ENCODE assay signal across 10 mouse cellular contexts in the genomic region with DNA sequence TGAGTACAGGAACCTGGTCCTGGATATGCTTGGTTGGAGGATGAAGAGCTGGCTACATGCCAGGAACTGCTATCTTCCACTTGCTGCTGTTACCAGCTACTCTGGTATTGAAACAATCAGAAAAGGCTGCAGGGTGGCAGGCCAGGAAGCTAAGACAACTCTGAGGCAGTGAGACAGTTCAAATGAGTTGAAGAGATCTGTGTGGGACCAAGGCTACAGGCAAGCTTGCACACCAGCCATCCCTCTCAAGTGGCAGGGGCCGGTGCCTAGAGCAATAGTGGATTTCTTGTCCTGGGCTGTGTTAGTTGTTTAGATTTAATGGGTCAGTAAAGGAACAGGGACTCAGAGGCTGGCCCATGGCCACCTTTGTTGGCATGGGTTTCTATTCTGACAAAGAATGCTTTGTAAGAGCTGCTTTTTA. TPM values are rescaled to one million over a fixed set of nuclear protein-coding genes. Genes with fewer than 3 reads are reported as not detected.
DNase-seq lines count a peak whose midpoint lies in the region; TF ChIP-seq lines count a peak whose summit lies in the region.
"Had no signal": no experiment of that assay in that cellular context is flagged by ENCODE, and none has a peak within 500 bp of the region (broad histone marks: within the 10 kb centered on the region; RNA-seq: fewer than 3 reads in every experiment).

No protein-coding gene starts in this region.

- no peak for TF ChIP-seq POLR2A in kidney, adult 2 months (IDR thresholded peaks at IDR 0.05; ENCODE audit: low read depth, low read length)

- no peak for TF ChIP-seq CTCF in kidney, adult 2 months (conservative IDR thresholded peaks at IDR 0.05; ENCODE audit: insufficient read depth, insufficient read length, low read depth, low read length)
- TF ChIP-seq CTCF in gastrocnemius, adult 2 months (IDR thresholded peaks at IDR 0.05) = no peak

- H3K27ac ChIP-seq in kidney, adult 2 months (ENCODE audit: insufficient read depth, low read depth, low read length) = no peak overlapping the region
- no peak overlapping the region for H3K27ac ChIP-seq in gastrocnemius, adult 2 months
- H3K27ac ChIP-seq: embryonic facial prominence, embryonic 12.5 days had no signal

- no peaks in the 10 kb centered on the region for H3K27me3 ChIP-seq in kidney, adult 2 months (replicated peaks; ENCODE audit: control insufficient read depth, insufficient read depth, low read length)
- H3K27me3 ChIP-seq: embryonic facial prominence, embryonic 12.5 days; Patski had no signal

- WGBS in kidney, adult 2 months = 69% methylated on average over 1 of the region's 1 CpGs

- DNase-seq in kidney, adult 2 months = peak; percentile 35
- no peak for DNase-seq in kidney, adult 11 months
- peak; percentile 10 for DNase-seq in 416B (ENCODE audit: low read depth)
- peak; percentile 41 for DNase-seq in cerebellum, adult 8-10 months
- DNase-seq in heart, postnatal 4 days = peak; percentile 44
- DNase-seq in urinary bladder, adult 18-20 months (ENCODE audit: low spot score in 2 of 2) = no peak
- no peak for DNase-seq in gastrocnemius, adult 2 months
- DNase-seq in left cerebral cortex, postnatal 36 days (ENCODE audit: low spot score in 2 of 2) = no peak

- intact Hi-C loops in gastrocnemius, adult 2 months (cut with DNase I) = no loop called here
- intact Hi-C loops in left cerebral cortex, postnatal 36 days (cut with DNase I) = no loop called here

- H3K4me1 ChIP-seq in kidney, adult 2 months (ENCODE audit: control insufficient read depth, insufficient read depth, low read length) = no peaks in the 10 kb centered on the region
- H3K4me1 ChIP-seq: embryonic facial prominence, embryonic 12.5 days had no signal

- H3K4me3 ChIP-seq in kidney, adult 2 months (ENCODE audit: insufficient read depth, low read depth, low read length) = no peak overlapping the region
- no peak overlapping the region for H3K4me3 ChIP-seq in gastrocnemius, adult 2 months
- H3K4me3 ChIP-seq: embryonic facial prominence, embryonic 12.5 days had no signal

- peaks cover 5% of the 10 kb centered on the region for H3K36me3 ChIP-seq in kidney, adult 2 months (ENCODE audit: control insufficient read depth, insufficient read depth, low read length)

RNA-seq across cellular contexts. Expression of gene Kdm1a, which starts 54.1 kb away (rescaled TPM):
- polyA plus RNA-seq in kidney, adult 2 months (2012; rRNA removed) = 21.0 and 21.1 TPM in 2 replicates
- 10 to 100 TPM; 59.1 to 60.3 TPM for total RNA-seq in heart, postnatal 4 days (2021)
- total RNA-seq in gastrocnemius, adult 2 months (2021) = 10 to 100 TPM; 18.2 to 20.0 TPM
- 10 to 100 TPM; 95.6 to 96.1 TPM for total RNA-seq in left cerebral cortex, postnatal 36 days (2021)

Comparison
In these comparisons a context has a peak if more than half of its experiments do, and no peak if none do; other contexts are left out.
1. DNase-seq: peak in kidney, adult 2 months (single experiment), 416B (single experiment), cerebellum, adult 8-10 months (single experiment) and heart, postnatal 4 days (single experiment); none in kidney, adult 11 months (single experiment), urinary bladder, adult 18-20 months (0 of 2), gastrocnemius, adult 2 months (single experiment) and left cerebral cortex, postnatal 36 days (0 of 2).